ENCODE assay signal across 7 mouse cellular contexts in the genomic region with DNA sequence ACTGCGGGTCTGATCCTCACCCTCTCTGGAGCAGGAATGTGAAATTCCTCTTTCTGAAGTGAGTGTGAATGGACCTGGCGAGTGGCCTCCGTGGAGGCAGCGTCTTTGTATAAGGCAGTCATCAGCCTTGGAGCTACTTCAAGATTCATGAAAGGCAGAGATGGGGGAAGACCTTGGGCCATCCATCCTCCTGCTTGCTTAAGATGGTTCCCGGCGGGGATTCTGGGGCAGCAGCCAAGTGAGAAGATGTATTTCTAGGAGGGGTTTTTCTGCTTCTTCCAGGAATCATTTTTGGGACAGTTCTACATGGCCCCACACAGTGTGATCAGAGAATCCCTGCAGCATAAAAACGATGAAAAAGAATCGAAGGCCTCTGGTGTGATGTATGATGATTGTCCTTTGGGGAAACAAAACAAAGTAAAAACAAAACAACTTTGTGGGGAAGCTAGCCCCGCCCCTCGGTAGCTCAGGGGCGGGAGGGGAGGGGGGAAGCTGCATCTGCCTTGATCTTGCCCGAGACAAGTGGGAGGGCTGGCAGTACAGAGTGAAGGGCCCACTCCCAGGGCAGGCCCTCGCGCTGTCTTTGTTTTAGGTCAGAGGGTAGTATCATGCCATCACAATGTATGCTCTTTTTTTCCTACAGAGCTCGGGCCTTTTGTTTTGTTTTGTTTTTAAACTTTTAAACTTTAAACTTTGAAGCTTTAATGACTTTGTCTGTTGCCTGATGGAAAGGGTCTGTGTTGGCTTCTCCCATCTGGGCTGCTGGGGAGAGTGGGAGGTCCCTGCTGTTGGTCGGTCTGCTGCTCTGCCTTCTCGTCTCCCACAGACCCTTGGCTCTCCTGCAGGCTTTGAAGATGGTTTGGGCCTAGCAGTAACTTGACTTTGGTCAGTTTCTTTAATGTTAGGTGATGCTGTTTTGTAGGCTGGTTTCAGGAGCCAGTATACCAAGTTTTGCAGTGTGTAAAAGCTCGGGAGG.
DNase-seq lines count a peak whose midpoint lies in the region; ATAC-seq and TF ChIP-seq lines count a peak whose summit lies in the region.

No protein-coding gene starts in this region.

- H3K9me3 ChIP-seq in forebrain, embryonic 16.5 days (ENCODE audit: control insufficient read depth, low read length) = no peaks in the 10 kb centered on the region
- H3K9me3 ChIP-seq in hindbrain, embryonic 15.5 days = no peaks in the 10 kb centered on the region
- no peaks in the 10 kb centered on the region for H3K9me3 ChIP-seq in stomach, postnatal 0 days (ENCODE audit: control insufficient read depth, low read length)

- no peak overlapping the region for H3K4me3 ChIP-seq in forebrain, embryonic 16.5 days (replicated peaks; ENCODE audit: low read length)
- no peak overlapping the region for H3K4me3 ChIP-seq in hindbrain, embryonic 15.5 days
- no peak overlapping the region for H3K4me3 ChIP-seq in stomach, postnatal 0 days (ENCODE audit: low read depth, low read length)

- H3K9ac ChIP-seq in forebrain, embryonic 16.5 days (replicated peaks; ENCODE audit: low read depth, low read length) = no peak overlapping the region
- no peak overlapping the region for H3K9ac ChIP-seq in hindbrain, embryonic 15.5 days
- H3K9ac ChIP-seq in stomach, postnatal 0 days (ENCODE audit: low read length) = no peak overlapping the region

- no peak for TF ChIP-seq CTCF in stomach, postnatal 0 days (IDR thresholded peaks at IDR 0.05; ENCODE audit: low read depth)

- H3K36me3 ChIP-seq in forebrain, embryonic 16.5 days (ENCODE audit: control insufficient read depth, insufficient read depth) = no peaks in the 10 kb centered on the region
- H3K36me3 ChIP-seq in hindbrain, embryonic 15.5 days = no peaks in the 10 kb centered on the region
- no peaks in the 10 kb centered on the region for H3K36me3 ChIP-seq in stomach, postnatal 0 days (ENCODE audit: control insufficient read depth, insufficient read depth, low read length)

- no peak overlapping the region for H3K4me2 ChIP-seq in forebrain, embryonic 16.5 days (ENCODE audit: low read length)
- H3K4me2 ChIP-seq in hindbrain, embryonic 15.5 days = peak overlapping the region; percentile 11; the same call in 1 of the 2 replicates
- H3K4me2 ChIP-seq in stomach, postnatal 0 days (replicated peaks; ENCODE audit: low read depth) = 0 out of 2 replicates have a peak overlapping the region, but pooled peaks have one; percentile 20

- DNase-seq in urinary bladder, postnatal 14 days (ENCODE audit: low spot score) = peak; percentile 12
- no peak for DNase-seq in urinary bladder, adult 18-20 months (ENCODE audit: low spot score in 2 of 2)
- peak; percentile 47 for DNase-seq in mesoderm, embryonic 11.5 days (ENCODE audit: low read depth, low spot score)
- DNase-seq in stomach, postnatal 0 days (ENCODE audit: low spot score) = peak; percentile 18

- peak; percentile 38 for TF ChIP-seq EP300 in stomach, postnatal 0 days (optimal IDR thresholded peaks at IDR 0.05)

- 8% methylated on average over 18 of the region's 18 CpGs for WGBS in forebrain, embryonic 16.5 days
- WGBS in hindbrain, embryonic 15.5 days = 9% methylated on average over 18 of the region's 18 CpGs
- WGBS in stomach, postnatal 0 days = 21% methylated on average over 18 of the region's 18 CpGs

- no peaks in the 10 kb centered on the region for H3K27me3 ChIP-seq in forebrain, embryonic 16.5 days (replicated peaks; ENCODE audit: control insufficient read depth, insufficient read depth, low read length)
- no peaks in the 10 kb centered on the region for H3K27me3 ChIP-seq in hindbrain, embryonic 15.5 days
- no peaks in the 10 kb centered on the region for H3K27me3 ChIP-seq in stomach, postnatal 0 days (ENCODE audit: control insufficient read depth, insufficient read depth, low read length)

- H3K27ac ChIP-seq in forebrain, embryonic 16.5 days (ENCODE audit: low read length) = no peak overlapping the region
- peak overlapping the region; percentile 47 for H3K27ac ChIP-seq in hindbrain, embryonic 15.5 days (replicated peaks)
- no peak overlapping the region for H3K27ac ChIP-seq in stomach, postnatal 0 days (replicated peaks)

- peak; percentile 84 for ATAC-seq in forebrain, embryonic 16.5 days
- peak; percentile 85 for ATAC-seq in hindbrain, embryonic 15.5 days (ENCODE audit: low FRiP score, low read depth)
- ATAC-seq in stomach, postnatal 0 days (ENCODE audit: low FRiP score, low TSS enrichment) = peak; percentile 45; the same call in 1 of the 2 replicates
- no peak for ATAC-seq in megakaryocyte-erythroid progenitor cell, adult 5-6 weeks (replicated peaks; ENCODE audit: low FRiP score, low TSS enrichment, poor library complexity, severe bottlenecking)

- peaks cover 11% of the 10 kb centered on the region for H3K4me1 ChIP-seq in forebrain, embryonic 16.5 days (replicated peaks; ENCODE audit: control insufficient read depth, insufficient read depth, low read length)
- H3K4me1 ChIP-seq in hindbrain, embryonic 15.5 days (replicated peaks) = peaks cover 12% of the 10 kb centered on the region
- H3K4me1 ChIP-seq in stomach, postnatal 0 days (replicated peaks; ENCODE audit: control insufficient read depth, insufficient read depth) = no peaks in the 10 kb centered on the region

Comparison
In these comparisons a context has a peak if more than half of its experiments do, and no peak if none do; other contexts are left out.
1. DNase-seq: peak in urinary bladder, postnatal 14 days (single experiment), mesoderm, embryonic 11.5 days (single experiment) and stomach, postnatal 0 days (single experiment); none in urinary bladder, adult 18-20 months (0 of 2).